Mouse (Mus musculus): ENCODE results near the gene Zswim8. TPM values are rescaled to one million over a fixed set of nuclear protein-coding genes. Genes with fewer than 3 reads are reported as not detected.

Zswim8 gene
- polyA plus RNA-seq (2014; fragmentation: Illumina TruSeq; extraction: RNeasy Lipid Tissue Mini Kit (QIAGEN cat#74804); ENCODE audit: low read depth, low replicate concordance), result 44.9 TPM

GRCm38 (mm10) chr14:20707201-20708190 is at the start of gene Zswim8:
Gene Zswim8 (plus strand): TSS chr14:20707552.

GRCm38 (mm10) chr14:20668154-20668810 is 39.1 kb upstream of the Zswim8 start, which contains the start of gene Synpo2l:
Gene Synpo2l (minus strand): TSS chr14:20668354.

GRCm38 (mm10) chr14:20674064-20674833 is 33.1 kb upstream of the Zswim8 start, which contains the start of gene Sec24c:
Gene Sec24c (plus strand): TSS chr14:20674308.

GRCm38 (mm10) chr14:20694884-20695760 is 12.2 kb upstream of the Zswim8 start, which contains the start of gene Fut11:
Gene Fut11 (plus strand): TSS chr14:20694968.

GRCm38 (mm10) chr14:20702741-20703381 is 4.5 kb upstream of the Zswim8 start, which contains the start of gene Chchd1:
Gene Chchd1 (plus strand): TSS chr14:20703006.

GRCm38 (mm10) chr14:20733952-20734774 is 26.8 kb downstream of the Zswim8 start, which contains the start of gene Ndst2:
Gene Ndst2 (minus strand): TSS chr14:20734562.

Other genes with a start within 250 kb of the Zswim8 start
- gene Anxa7, start 227.4 kb upstream of the Zswim8 start, polyA plus RNA-seq (2014; fragmentation: Illumina TruSeq; extraction: RNeasy Lipid Tissue Mini Kit (QIAGEN cat#74804); ENCODE audit: low read depth, low replicate concordance), result 68.7 TPM
- 0.24 TPM for gene Mss51, start 210.7 kb upstream of the Zswim8 start, polyA plus RNA-seq (2014; fragmentation: Illumina TruSeq; extraction: RNeasy Lipid Tissue Mini Kit (QIAGEN cat#74804); ENCODE audit: low read depth, low replicate concordance)
- 66.4 TPM for gene Ppp3cb, start 161.0 kb upstream of the Zswim8 start, polyA plus RNA-seq (2014; fragmentation: Illumina TruSeq; extraction: RNeasy Lipid Tissue Mini Kit (QIAGEN cat#74804); ENCODE audit: low read depth, low replicate concordance)
- 17.6 TPM for gene Usp54, start 66.5 kb upstream of the Zswim8 start, polyA plus RNA-seq (2014; fragmentation: Illumina TruSeq; extraction: RNeasy Lipid Tissue Mini Kit (QIAGEN cat#74804); ENCODE audit: low read depth, low replicate concordance)
- gene Myoz1, start 51.0 kb upstream of the Zswim8 start, polyA plus RNA-seq (2014; fragmentation: Illumina TruSeq; extraction: RNeasy Lipid Tissue Mini Kit (QIAGEN cat#74804); ENCODE audit: low read depth, low replicate concordance), result 0.97 TPM
- gene Synpo2l, start 39.2 kb upstream of the Zswim8 start, polyA plus RNA-seq (2014; fragmentation: Illumina TruSeq; extraction: RNeasy Lipid Tissue Mini Kit (QIAGEN cat#74804); ENCODE audit: low read depth, low replicate concordance), result 71.9 TPM
- 79.6 TPM for gene Sec24c, start 33.2 kb upstream of the Zswim8 start, polyA plus RNA-seq (2014; fragmentation: Illumina TruSeq; extraction: RNeasy Lipid Tissue Mini Kit (QIAGEN cat#74804); ENCODE audit: low read depth, low replicate concordance)
- gene Fut11, start 12.6 kb upstream of the Zswim8 start, polyA plus RNA-seq (2014; fragmentation: Illumina TruSeq; extraction: RNeasy Lipid Tissue Mini Kit (QIAGEN cat#74804); ENCODE audit: low read depth, low replicate concordance), result 6.8 TPM
- gene Chchd1, start 4.5 kb upstream of the Zswim8 start, polyA plus RNA-seq (2014; fragmentation: Illumina TruSeq; extraction: RNeasy Lipid Tissue Mini Kit (QIAGEN cat#74804); ENCODE audit: low read depth, low replicate concordance), result 175 TPM
- 13.7 TPM for gene Ndst2, start 27.0 kb downstream of the Zswim8 start, polyA plus RNA-seq (2014; fragmentation: Illumina TruSeq; extraction: RNeasy Lipid Tissue Mini Kit (QIAGEN cat#74804); ENCODE audit: low read depth, low replicate concordance)
- 46.3 TPM for gene Camk2g, start 86.5 kb downstream of the Zswim8 start, polyA plus RNA-seq (2014; fragmentation: Illumina TruSeq; extraction: RNeasy Lipid Tissue Mini Kit (QIAGEN cat#74804); ENCODE audit: low read depth, low replicate concordance)
- gene Plau, start 129.1 kb downstream of the Zswim8 start, polyA plus RNA-seq (2014; fragmentation: Illumina TruSeq; extraction: RNeasy Lipid Tissue Mini Kit (QIAGEN cat#74804); ENCODE audit: low read depth, low replicate concordance), result 2.6 TPM
- 79.5 TPM for gene Vcl, start 221.8 kb downstream of the Zswim8 start, polyA plus RNA-seq (2014; fragmentation: Illumina TruSeq; extraction: RNeasy Lipid Tissue Mini Kit (QIAGEN cat#74804); ENCODE audit: low read depth, low replicate concordance)